Mouse (Mus musculus) limb, embryonic 12.5 days (tissue): ENCODE results near the gene Usp4. TPM values are rescaled to one million over a fixed set of nuclear protein-coding genes. Genes with fewer than 3 reads are reported as not detected.

Experiments
- ATAC-seq: fragments of 200-750 bp; cut with Nextera tagmentation; 2 replicates; pipeline ENCODE4 v1.8.0; 2017; ENCODE audit warnings: low read depth, moderate TSS enrichment; ENCODE audit not compliant: insufficient number of reproducible peaks, insufficient read depth, low FRiP score, low TSS enrichment
- H3K27ac ChIP-seq: fragments of 300-500 bp; sonication (generic); 2 replicates; pipeline ENCODE4 v1.5.1; 2016; ENCODE audit warnings: mild to moderate bottlenecking, moderate library complexity
- H3K27me3 ChIP-seq: fragments of 300-500 bp; sonication (generic); 2 replicates; pipeline ENCODE4 v1.6.1; 2016; ENCODE audit warnings: mild to moderate bottlenecking, moderate library complexity
- H3K36me3 ChIP-seq: fragments of 300-500 bp; sonication (generic); 2 replicates; pipeline ENCODE4 v1.6.1; 2016; ENCODE audit warnings: mild to moderate bottlenecking, moderate library complexity
- H3K4me1 ChIP-seq: fragments of 300-500 bp; sonication (generic); replicated peaks from 2 replicates; pipeline ENCODE4 v1.6.1; 2016
- H3K4me2 ChIP-seq: fragments of 300-500 bp; sonication (generic); 2 replicates; pipeline ENCODE4 v1.6.1; 2016; ENCODE audit warnings: mild to moderate bottlenecking, moderate library complexity
- H3K4me3 ChIP-seq: fragments of 300-500 bp; sonication (generic); replicated peaks from 2 replicates; pipeline ENCODE4 v1.5.1; 2016; ENCODE audit warnings: mild to moderate bottlenecking
- H3K9ac ChIP-seq: fragments of 300-500 bp; sonication (generic); replicated peaks from 2 replicates; pipeline ENCODE4 v1.6.1; 2016; ENCODE audit warnings: mild to moderate bottlenecking, moderate library complexity
- H3K9me3 ChIP-seq: fragments of 300-500 bp; sonication (generic); 2 replicates; pipeline ENCODE4 v1.6.1; 2016; ENCODE audit warnings: mild to moderate bottlenecking, moderate library complexity
- WGBS: fragments of 180-500 bp; shearing (Covaris S2); methylation state at CpG from one replicate; pipeline ENCODE4 v1.1.7; 2016; 5-methylcytosine and 5-hydroxymethylcytosine counted together
- polyA plus RNA-seq: library from polyadenylated mRNA; unstranded; fragments of >200 nt; fragmentation: Nextera tagmentation; extraction: Ambion mirVana; gene quantifications from 2 replicates; pipeline ENCODE4 v1.2.1, GENCODE M21; 2016

Gene Usp4
- polyA plus RNA-seq: 117 and 118 TPM in 2 replicates

DNA sequence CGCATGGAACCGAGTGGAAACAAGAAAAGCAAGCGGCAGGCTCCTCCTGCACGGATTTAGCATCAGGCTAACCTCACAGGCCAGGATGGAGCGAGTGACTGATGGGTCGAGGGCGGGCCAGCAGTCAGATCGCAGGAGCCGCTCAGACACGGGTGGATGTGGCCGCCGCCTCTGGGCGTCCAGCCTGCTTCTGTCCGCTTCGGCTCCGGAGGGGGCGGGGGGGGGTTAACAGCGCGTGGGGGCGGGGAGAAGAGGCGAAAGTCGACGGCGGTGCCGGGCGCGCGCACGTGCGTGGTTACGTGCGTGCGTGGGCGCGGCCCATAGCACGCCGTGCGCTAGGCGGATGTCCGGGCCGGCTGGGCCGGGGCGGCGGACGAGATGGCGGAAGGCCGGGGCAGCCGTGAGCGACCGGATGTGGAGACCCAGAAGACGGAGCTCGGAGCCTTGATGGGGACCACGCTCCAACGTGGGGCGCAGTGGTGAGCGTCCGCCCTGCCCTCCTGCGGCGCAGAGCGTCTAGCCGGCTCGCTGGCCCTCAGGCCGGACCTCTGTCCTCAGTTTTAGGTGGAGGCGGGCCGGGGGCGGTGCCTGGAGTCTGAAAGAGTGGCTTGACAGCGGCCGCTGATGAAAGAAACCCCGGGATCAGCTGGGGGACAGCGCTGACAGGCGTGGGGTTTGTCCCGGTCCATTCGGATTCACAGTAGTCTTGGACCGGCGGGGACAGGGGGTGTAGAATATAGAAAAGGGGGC, at the start of gene Usp4:
Gene Usp4, plus strand, starts transcription at position 314 of the 750 bp plus-strand sequence.
- Histone ChIP-seq H3K9me3 (no peaks in the 10 kb centered on the region), H3K36me3 (peaks cover 29% of the 10 kb centered on the region), H3K4me1 (peaks cover 16% of the 10 kb centered on the region), H3K27ac (peak within 1 kb of the TSS; percentile 98), H3K9ac (peak within 1 kb of the TSS; percentile 91), H3K4me3 (peak within 1 kb of the TSS; percentile 88), H3K27me3 (no peaks in the 10 kb centered on the region), H3K4me2 (peak within 1 kb of the TSS; percentile 84)
- ATAC-seq: peak; percentile 95
- WGBS: under 1% methylated on average over 75 of the region's 75 CpGs

DNA sequence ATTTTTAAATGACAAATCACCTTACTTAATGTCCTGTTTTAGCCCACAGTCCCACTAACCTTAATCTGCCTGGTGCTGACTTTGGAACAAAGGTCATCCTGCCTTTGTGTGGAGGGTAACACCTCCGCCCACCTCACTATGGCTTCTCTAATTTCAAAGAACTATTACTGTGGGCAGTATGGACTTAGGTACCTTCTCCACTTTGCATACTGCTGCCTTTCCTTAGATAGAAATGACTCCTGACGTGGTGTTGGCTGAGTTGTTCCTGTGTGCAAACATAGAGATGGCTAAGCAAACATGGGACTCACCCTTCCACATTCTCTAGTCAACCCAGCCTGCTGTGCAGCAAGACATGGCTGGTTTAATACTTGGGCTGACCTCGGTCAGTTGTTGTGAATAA, 45.8 kb upstream of the Usp4 start:
- H3K36me3 ChIP-seq: peaks cover 32% of the 10 kb centered on the region
- no peak overlapping the region for H3K9ac ChIP-seq
- no peak overlapping the region for H3K4me2 ChIP-seq
- WGBS: 81% methylated on average over 3 of the region's 3 CpGs
- peaks cover 12% of the 10 kb centered on the region for H3K4me1 ChIP-seq
- no peaks in the 10 kb centered on the region for H3K9me3 ChIP-seq
- H3K27ac ChIP-seq: no peak overlapping the region
- no peak overlapping the region for H3K4me3 ChIP-seq
- ATAC-seq: no peak
- no peaks in the 10 kb centered on the region for H3K27me3 ChIP-seq

- Histone ChIP-seq H3K4me2 (peak overlapping the region; percentile 84), H3K9me3 (no peaks in the 10 kb centered on the region), H3K36me3 (peaks cover 26% of the 10 kb centered on the region), H3K4me3 (peak overlapping the region; percentile 90; the same call in 1 of the 2 replicates), H3K27me3 (no peaks in the 10 kb centered on the region), H3K27ac (no peak overlapping the region), H3K9ac (no peak overlapping the region; the same call in 1 of the 2 replicates), H3K4me1 (peaks cover 30% of the 10 kb centered on the region)
- 87% methylated on average over 4 of the region's 4 CpGs for WGBS
- no peak for ATAC-seq
These were observed 42.9 kb upstream of the Usp4 start for GRCm38 (mm10) chr9:108304716-108305115.

GRCm38 (mm10) chr9:108305170-108305569, 42.5 kb upstream of the Usp4 start:
- Histone ChIP-seq H3K36me3 (peaks cover 25% of the 10 kb centered on the region), H3K9me3 (no peaks in the 10 kb centered on the region), H3K27ac (peak overlapping the region; percentile 73), H3K4me1 (peaks cover 33% of the 10 kb centered on the region), H3K27me3 (no peaks in the 10 kb centered on the region), H3K4me3 (peak overlapping the region; percentile 90), H3K4me2 (peak overlapping the region; percentile 84), H3K9ac (peak overlapping the region; percentile 73)
- ATAC-seq: no peak; the same call in 1 of the 2 replicates
- 6% methylated on average over 1 of the region's 1 CpGs for WGBS

- Histone ChIP-seq H3K27ac (peak within 1 kb of the TSS; percentile 100), H3K4me3 (peak within 1 kb of the TSS; percentile 90), H3K9me3 (no peaks in the 10 kb centered on the region), H3K4me1 (peaks cover 33% of the 10 kb centered on the region), H3K9ac (peak within 1 kb of the TSS; percentile 98), H3K4me2 (peak within 1 kb of the TSS; percentile 84), H3K36me3 (peaks cover 25% of the 10 kb centered on the region), H3K27me3 (no peaks in the 10 kb centered on the region)
- peak; percentile 97 for ATAC-seq
- under 1% methylated on average over 77 of the region's 81 CpGs for WGBS
These were observed 41.8 kb upstream of the Usp4 start, which contains the start of the genes Rhoa and Tcta for GRCm38 (mm10) chr9:108305629-108306520. Gene Rhoa, plus strand, starts transcription at chr9:108306129. Gene Tcta, minus strand, starts transcription at chr9:108306160.

- Histone ChIP-seq H3K4me1 (peaks cover 33% of the 10 kb centered on the region), H3K9me3 (no peaks in the 10 kb centered on the region), H3K4me2 (peak overlapping the region; percentile 84), H3K4me3 (peak overlapping the region; percentile 90), H3K27ac (peak overlapping the region; percentile 100), H3K9ac (peak overlapping the region; percentile 98), H3K27me3 (no peaks in the 10 kb centered on the region), H3K36me3 (peaks cover 21% of the 10 kb centered on the region)
- under 1% methylated on average over 51 of the region's 51 CpGs for WGBS
- ATAC-seq: peak; percentile 65
These were observed 41.1 kb upstream of the Usp4 start for GRCm38 (mm10) chr9:108306571-108306980.

GRCm38 (mm10) chr9:108307021-108307807, 40.4 kb upstream of the Usp4 start:
- ATAC-seq: no peak
- Histone ChIP-seq H3K4me2 (peak overlapping the region; percentile 84), H3K9ac (peak overlapping the region; percentile 98), H3K4me1 (peaks cover 33% of the 10 kb centered on the region), H3K27me3 (no peaks in the 10 kb centered on the region), H3K36me3 (peaks cover 17% of the 10 kb centered on the region), H3K27ac (peak overlapping the region; percentile 100), H3K4me3 (peak overlapping the region; percentile 90), H3K9me3 (no peaks in the 10 kb centered on the region)
- 21% methylated on average over 12 of the region's 12 CpGs for WGBS

DNA sequence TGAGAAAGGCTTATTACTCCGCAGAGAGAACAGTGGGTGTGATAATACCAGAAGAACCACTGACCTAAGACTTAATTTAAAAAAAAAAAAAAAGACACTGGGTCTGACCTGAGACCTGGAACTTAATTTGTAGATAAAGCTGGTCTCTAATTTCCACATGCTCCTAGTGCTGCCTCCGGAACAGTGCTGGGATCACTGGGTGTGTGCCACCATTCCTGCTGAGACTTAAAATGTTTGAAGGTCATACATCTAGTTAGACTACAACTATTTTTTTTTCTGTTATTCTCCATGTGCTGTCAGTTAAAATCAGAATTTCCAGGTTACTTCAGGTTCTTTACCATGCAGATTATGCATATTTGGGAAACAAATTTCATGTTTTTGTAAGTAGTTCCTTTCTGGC, 39.5 kb upstream of the Usp4 start:
- Histone ChIP-seq H3K9ac (peak overlapping the region; percentile 31; the same call in 1 of the 2 replicates), H3K4me2 (peak overlapping the region; percentile 84), H3K36me3 (peaks cover 8% of the 10 kb centered on the region), H3K4me3 (peak overlapping the region; percentile 90), H3K27ac (no peak overlapping the region), H3K4me1 (peaks cover 33% of the 10 kb centered on the region), H3K9me3 (no peaks in the 10 kb centered on the region), H3K27me3 (no peaks in the 10 kb centered on the region)
- 86% methylated on average over 2 of the region's 2 CpGs for WGBS
- ATAC-seq: no peak

- H3K9ac ChIP-seq: no peak overlapping the region
- no peak for ATAC-seq
- H3K4me3 ChIP-seq: no peak overlapping the region
- H3K4me1 ChIP-seq: no peaks in the 10 kb centered on the region
- no peaks in the 10 kb centered on the region for H3K27me3 ChIP-seq
- H3K4me2 ChIP-seq: no peak overlapping the region
- WGBS: 95% methylated on average over 3 of the region's 3 CpGs
- H3K27ac ChIP-seq: no peak overlapping the region
- H3K36me3 ChIP-seq: peaks cover 57% of the 10 kb centered on the region
- H3K9me3 ChIP-seq: no peaks in the 10 kb centered on the region
These were observed 30.1 kb upstream of the Usp4 start for GRCm38 (mm10) chr9:108317572-108317971.

- ATAC-seq: no peak
- Histone ChIP-seq H3K9me3 (no peaks in the 10 kb centered on the region), H3K9ac (no peak overlapping the region), H3K27ac (no peak overlapping the region), H3K4me2 (no peak overlapping the region), H3K4me1 (no peaks in the 10 kb centered on the region), H3K4me3 (no peak overlapping the region), H3K36me3 (peaks cover 59% of the 10 kb centered on the region), H3K27me3 (no peaks in the 10 kb centered on the region)
- WGBS: 91% methylated on average over 2 of the region's 2 CpGs
These were observed 29.2 kb upstream of the Usp4 start for GRCm38 (mm10) chr9:108318462-108318861.
